Mouse (Mus musculus): ENCODE data around the gene Wwtr1. TPM values are rescaled to one million over a fixed set of nuclear protein-coding genes. Genes with fewer than 3 reads are reported as not detected.

Gene Wwtr1
- polyA plus RNA-seq, 1 experiment from 2014 or later: 17.4 TPM

DNA sequence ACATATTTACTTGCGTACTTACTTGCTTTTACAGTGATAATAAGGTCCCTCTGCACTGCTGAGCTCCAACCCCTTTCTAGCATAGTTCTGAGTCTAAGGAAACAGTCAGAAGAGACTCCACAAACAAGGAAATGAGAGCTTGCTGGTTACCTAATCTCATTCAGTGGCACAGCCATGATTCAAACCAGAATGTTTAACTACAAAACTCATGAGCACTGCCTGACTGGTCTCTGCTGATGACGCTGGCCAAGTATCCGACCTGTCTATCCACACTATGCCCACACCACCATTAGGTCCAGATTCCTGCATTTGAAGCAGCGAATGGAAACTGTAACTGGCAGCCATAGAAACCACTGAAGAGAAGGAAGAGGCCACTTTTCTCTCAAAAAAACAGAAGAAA is 18.3 kb downstream of the Wwtr1 start:
- H3K27me3 ChIP-seq (ENCODE audit: control insufficient read depth, insufficient read depth, low read length): no peaks in the 10 kb centered on the region
- no peaks in the 10 kb centered on the region for H3K9me3 ChIP-seq (ENCODE audit: control insufficient read depth, low read length)
- no peak overlapping the region for H3K4me2 ChIP-seq (ENCODE audit: low read length)
- WGBS: 77% methylated on average over 4 of the region's 4 CpGs
- peaks cover 7% of the 10 kb centered on the region; the same call in 1 of the 2 replicates for H3K36me3 ChIP-seq (ENCODE audit: control insufficient read depth, insufficient read depth, low read length)
- H3K27ac ChIP-seq (replicated peaks in 1 of 2; ENCODE audit: control insufficient read depth in 1 of 2, insufficient read depth in 1 of 2, low read depth in 2 of 2, low read length in 2 of 2): no peak overlapping the region
- ATAC-seq (ENCODE audit: insufficient number of reproducible peaks, insufficient read depth, low FRiP score, low read depth): no peak
- peaks cover 5 to 6% of the 10 kb centered on the region in 2 experiments for H3K4me1 ChIP-seq (ENCODE audit: control insufficient read depth in 2 of 2, insufficient read depth in 2 of 2, low read length in 2 of 2)
- no peak overlapping the region for H3K9ac ChIP-seq (ENCODE audit: low read length)
- no peak overlapping the region for H3K4me3 ChIP-seq (ENCODE audit: control insufficient read depth in 1 of 2, insufficient read depth in 1 of 2, low read depth in 1 of 2, low read length in 2 of 2)

- Histone ChIP-seq H3K27ac (replicated peaks in 1 of 2; ENCODE audit: control insufficient read depth in 1 of 2, insufficient read depth in 1 of 2, low read depth in 2 of 2, low read length in 2 of 2) (no peak overlapping the region), H3K4me3 (ENCODE audit: control insufficient read depth in 1 of 2, insufficient read depth in 1 of 2, low read depth in 1 of 2, low read length in 2 of 2) (no peak overlapping the region), H3K4me1 (ENCODE audit: control insufficient read depth in 2 of 2, insufficient read depth in 2 of 2, low read length in 2 of 2) (peaks cover 5 to 6% of the 10 kb centered on the region in 2 experiments), H3K9ac (ENCODE audit: low read length) (no peak overlapping the region), H3K36me3 (ENCODE audit: control insufficient read depth, insufficient read depth, low read length) (peaks cover 12% of the 10 kb centered on the region; the same call in 1 of the 2 replicates), H3K9me3 (ENCODE audit: control insufficient read depth, low read length) (no peaks in the 10 kb centered on the region), H3K4me2 (ENCODE audit: low read length) (no peak overlapping the region), H3K27me3 (ENCODE audit: control insufficient read depth, insufficient read depth, low read length) (no peaks in the 10 kb centered on the region)
- ATAC-seq (ENCODE audit: insufficient number of reproducible peaks, insufficient read depth, low FRiP score, low read depth): no peak
- 57% methylated on average over 3 of the region's 3 CpGs for WGBS
Observed at GRCm38 (mm10) chr3:57555560-57555959, 20.1 kb downstream of the Wwtr1 start.

DNA sequence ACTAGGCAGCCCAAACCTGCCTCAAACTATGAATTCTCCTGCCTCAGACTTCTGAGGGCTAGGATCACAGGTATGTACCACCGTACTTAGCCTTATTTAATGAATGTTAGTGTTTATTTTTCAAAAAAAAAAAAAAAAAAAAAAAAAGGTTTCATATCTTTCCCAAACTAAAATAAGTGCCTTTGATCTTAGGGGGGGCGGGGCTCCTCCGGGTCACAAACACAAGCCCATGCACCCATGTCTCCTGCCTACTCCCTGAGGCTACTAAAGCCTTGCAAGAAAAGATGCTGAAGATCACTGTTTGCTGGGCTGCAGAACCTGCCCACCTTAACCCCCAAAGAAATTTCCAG is 20.8 kb downstream of the Wwtr1 start:
- H3K4me3 ChIP-seq (ENCODE audit: control insufficient read depth in 1 of 2, insufficient read depth in 1 of 2, low read depth in 1 of 2, low read length in 2 of 2): no peak overlapping the region
- H3K4me1 ChIP-seq (ENCODE audit: control insufficient read depth in 2 of 2, insufficient read depth in 2 of 2, low read length in 2 of 2): peaks cover 5 to 6% of the 10 kb centered on the region in 2 experiments
- no peaks in the 10 kb centered on the region for H3K9me3 ChIP-seq (ENCODE audit: control insufficient read depth, low read length)
- H3K9ac ChIP-seq (ENCODE audit: low read length): no peak overlapping the region
- peaks cover 12% of the 10 kb centered on the region; the same call in 1 of the 2 replicates for H3K36me3 ChIP-seq (ENCODE audit: control insufficient read depth, insufficient read depth, low read length)
- H3K27ac ChIP-seq (replicated peaks in 1 of 2; ENCODE audit: control insufficient read depth in 1 of 2, insufficient read depth in 1 of 2, low read depth in 2 of 2, low read length in 2 of 2): no peak overlapping the region
- no peak for ATAC-seq (ENCODE audit: insufficient number of reproducible peaks, insufficient read depth, low FRiP score, low read depth)
- no peaks in the 10 kb centered on the region for H3K27me3 ChIP-seq (ENCODE audit: control insufficient read depth, insufficient read depth, low read length)
- no peak overlapping the region for H3K4me2 ChIP-seq (ENCODE audit: low read length)
- WGBS: 73% methylated on average over 3 of the region's 3 CpGs

- 83% methylated on average over 10 of the region's 10 CpGs for WGBS
- no peak overlapping the region for H3K9ac ChIP-seq (ENCODE audit: low read length)
- no peak overlapping the region for H3K27ac ChIP-seq (replicated peaks in 1 of 2; ENCODE audit: control insufficient read depth in 1 of 2, insufficient read depth in 1 of 2, low read depth in 2 of 2, low read length in 2 of 2)
- H3K27me3 ChIP-seq (ENCODE audit: control insufficient read depth, insufficient read depth, low read length): no peaks in the 10 kb centered on the region
- H3K4me2 ChIP-seq (ENCODE audit: low read length): no peak overlapping the region
- peaks cover 5 to 6% of the 10 kb centered on the region in 2 experiments for H3K4me1 ChIP-seq (ENCODE audit: control insufficient read depth in 2 of 2, insufficient read depth in 2 of 2, low read length in 2 of 2)
- no peak overlapping the region for H3K4me3 ChIP-seq (ENCODE audit: control insufficient read depth in 1 of 2, insufficient read depth in 1 of 2, low read depth in 1 of 2, low read length in 2 of 2)
- no peaks in the 10 kb centered on the region for H3K9me3 ChIP-seq (ENCODE audit: control insufficient read depth, low read length)
- ATAC-seq (ENCODE audit: insufficient number of reproducible peaks, insufficient read depth, low FRiP score, low read depth): no peak
- peaks cover 9% of the 10 kb centered on the region; the same call in 1 of the 2 replicates for H3K36me3 ChIP-seq (ENCODE audit: control insufficient read depth, insufficient read depth, low read length)
Observed at GRCm38 (mm10) chr3:57554124-57554889, 21.4 kb downstream of the Wwtr1 start.

- Histone ChIP-seq H3K9me3 (ENCODE audit: control insufficient read depth, low read length) (no peaks in the 10 kb centered on the region), H3K27ac (replicated peaks in 1 of 2; ENCODE audit: control insufficient read depth in 1 of 2, insufficient read depth in 1 of 2, low read depth in 2 of 2, low read length in 2 of 2) (no peak overlapping the region), H3K4me3 (ENCODE audit: control insufficient read depth in 1 of 2, insufficient read depth in 1 of 2, low read depth in 1 of 2, low read length in 2 of 2) (no peak overlapping the region), H3K4me1 (ENCODE audit: control insufficient read depth in 2 of 2, insufficient read depth in 2 of 2, low read length in 2 of 2) (peaks cover 5 to 6% of the 10 kb centered on the region in 2 experiments), H3K9ac (ENCODE audit: low read length) (no peak overlapping the region), H3K4me2 (ENCODE audit: low read length) (no peak overlapping the region), H3K27me3 (ENCODE audit: control insufficient read depth, insufficient read depth, low read length) (no peaks in the 10 kb centered on the region), H3K36me3 (ENCODE audit: control insufficient read depth, insufficient read depth, low read length) (0 out of 2 replicates have a peak, but pooled peaks cover 5% of the 10 kb centered on the region)
- WGBS: 85% methylated on average over 5 of the region's 5 CpGs
- ATAC-seq (ENCODE audit: insufficient number of reproducible peaks, insufficient read depth, low FRiP score, low read depth): no peak
Observed at GRCm38 (mm10) chr3:57553108-57553507, 22.6 kb downstream of the Wwtr1 start.

DNA sequence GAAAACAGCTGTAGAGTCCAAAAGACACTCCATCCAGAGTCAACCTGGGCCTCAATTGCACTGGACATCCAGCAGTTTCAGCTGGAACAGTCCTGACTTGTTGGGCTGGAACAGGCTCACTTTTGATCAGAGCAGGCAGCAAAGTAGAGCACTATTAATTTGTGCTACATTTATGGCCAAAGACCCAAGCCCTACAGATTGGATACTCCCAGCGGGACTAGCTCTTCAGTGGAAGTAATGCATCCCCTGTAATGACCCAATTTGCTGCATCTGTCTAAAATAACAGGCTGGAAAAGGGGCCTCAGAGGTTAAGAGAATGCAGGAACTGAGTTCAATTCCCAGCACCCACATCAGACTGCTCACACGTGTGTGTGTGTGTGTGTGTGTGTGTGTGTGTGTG is 24.5 kb downstream of the Wwtr1 start:
- Histone ChIP-seq H3K36me3 (ENCODE audit: control insufficient read depth, insufficient read depth, low read length) (0 out of 2 replicates have a peak, but pooled peaks cover 5% of the 10 kb centered on the region), H3K4me2 (ENCODE audit: low read length) (no peak overlapping the region), H3K27me3 (ENCODE audit: control insufficient read depth, insufficient read depth, low read length) (no peaks in the 10 kb centered on the region), H3K9me3 (ENCODE audit: control insufficient read depth, low read length) (no peaks in the 10 kb centered on the region), H3K9ac (ENCODE audit: low read length) (no peak overlapping the region), H3K4me3 (ENCODE audit: control insufficient read depth in 1 of 2, insufficient read depth in 1 of 2, low read depth in 1 of 2, low read length in 2 of 2) (no peak overlapping the region), H3K27ac (replicated peaks in 1 of 2; ENCODE audit: control insufficient read depth in 1 of 2, insufficient read depth in 1 of 2, low read depth in 2 of 2, low read length in 2 of 2) (no peak overlapping the region), H3K4me1 (ENCODE audit: control insufficient read depth in 2 of 2, insufficient read depth in 2 of 2, low read length in 2 of 2) (peaks cover 8 to 21% of the 10 kb centered on the region in 2 experiments)
- 88% methylated on average over 2 of the region's 2 CpGs for WGBS
- ATAC-seq (ENCODE audit: insufficient number of reproducible peaks, insufficient read depth, low FRiP score, low read depth): no peak

DNA sequence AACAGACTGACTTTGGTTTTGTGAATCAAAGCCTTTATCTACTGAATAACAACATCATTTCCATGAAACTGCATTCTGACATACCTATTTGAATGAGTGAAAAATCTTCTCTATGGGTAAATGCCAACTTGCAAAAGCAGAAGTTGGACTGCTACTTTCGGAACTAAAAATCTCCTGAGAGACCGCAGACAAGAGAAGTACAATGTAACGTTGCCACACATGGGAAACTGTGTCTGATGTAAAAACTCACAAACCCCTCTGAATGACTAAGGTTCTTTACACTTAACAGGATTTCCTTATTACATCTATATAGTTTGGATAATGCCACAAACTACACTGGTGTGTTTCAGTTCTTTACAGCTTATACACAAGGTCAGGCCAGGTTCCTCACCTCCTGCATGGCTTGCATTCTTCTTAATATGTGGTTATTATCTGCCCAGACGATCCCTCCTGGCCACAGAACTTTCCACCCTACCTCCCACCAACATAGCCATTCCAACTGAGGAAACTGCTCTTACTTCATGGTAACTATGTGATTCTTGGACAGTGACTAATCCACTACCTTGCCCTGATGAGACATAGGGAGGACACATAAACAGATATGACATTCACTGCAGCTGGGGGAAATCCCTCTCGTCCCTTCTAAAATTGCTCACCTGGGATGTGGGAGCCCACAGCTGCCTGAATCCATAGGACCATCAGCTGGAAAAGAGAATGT is 25.1 kb downstream of the Wwtr1 start:
- H3K9ac ChIP-seq (ENCODE audit: low read length): no peak overlapping the region
- no peaks in the 10 kb centered on the region for H3K27me3 ChIP-seq (ENCODE audit: control insufficient read depth, insufficient read depth, low read length)
- no peaks in the 10 kb centered on the region for H3K9me3 ChIP-seq (ENCODE audit: control insufficient read depth, low read length)
- 77% methylated on average over 5 of the region's 5 CpGs for WGBS
- no peak overlapping the region for H3K4me3 ChIP-seq (ENCODE audit: control insufficient read depth in 1 of 2, insufficient read depth in 1 of 2, low read depth in 1 of 2, low read length in 2 of 2)
- ATAC-seq (ENCODE audit: insufficient number of reproducible peaks, insufficient read depth, low FRiP score, low read depth): no peak
- no peak overlapping the region for H3K4me2 ChIP-seq (ENCODE audit: low read length)
- 0 out of 4 replicates have a peak overlapping the region, but pooled peaks of 1 of the 2 experiments have one; percentile 17 for H3K27ac ChIP-seq (replicated peaks in 1 of 2; ENCODE audit: control insufficient read depth in 1 of 2, insufficient read depth in 1 of 2, low read depth in 2 of 2, low read length in 2 of 2)
- H3K4me1 ChIP-seq (ENCODE audit: control insufficient read depth in 2 of 2, insufficient read depth in 2 of 2, low read length in 2 of 2): peaks cover 8 to 23% of the 10 kb centered on the region in 2 experiments
- 0 out of 2 replicates have a peak, but pooled peaks cover 5% of the 10 kb centered on the region for H3K36me3 ChIP-seq (ENCODE audit: control insufficient read depth, insufficient read depth, low read length)
